Mouse (Mus musculus) R1 (cell line): ENCODE results near the gene Smg9.

Source experiments
- DNase-seq: peaks from one replicate; pipeline ENCODE4 v3.0.0-alpha.2; 2018; ENCODE audit warnings: low read depth, low spot score

The Smg9 gene

GRCm38 (mm10) chr7:24399256-24400081 lies at the start of gene Smg9:
Smg9 (plus strand) TSS chr7:24399619.
- DNase-seq: peak; percentile 99

- DNase-seq: no peak
These were observed 43.8 kb upstream of the Smg9 start for GRCm38 (mm10) chr7:24355646-24356045.

DNA sequence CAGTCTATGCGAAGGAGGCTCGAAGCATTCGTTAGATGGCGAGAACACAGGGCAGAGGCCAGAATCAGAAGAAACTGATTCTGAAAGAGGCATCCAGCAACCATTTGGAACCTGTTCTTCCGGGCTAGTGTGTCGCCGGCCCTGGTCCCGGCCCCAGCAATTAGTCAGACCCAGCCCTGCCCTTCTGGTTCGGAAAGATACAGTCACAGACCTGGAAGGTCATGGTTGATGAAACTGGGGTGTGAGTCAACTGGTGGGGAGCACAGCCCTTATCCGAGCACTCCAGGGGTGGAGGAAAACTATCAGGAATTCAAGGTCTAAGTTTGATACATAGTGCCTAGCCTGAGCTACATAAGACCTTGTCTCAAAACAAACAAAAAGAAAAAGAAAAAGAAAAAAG lies 43.3 kb upstream of the Smg9 start:
- DNase-seq: no peak

DNA sequence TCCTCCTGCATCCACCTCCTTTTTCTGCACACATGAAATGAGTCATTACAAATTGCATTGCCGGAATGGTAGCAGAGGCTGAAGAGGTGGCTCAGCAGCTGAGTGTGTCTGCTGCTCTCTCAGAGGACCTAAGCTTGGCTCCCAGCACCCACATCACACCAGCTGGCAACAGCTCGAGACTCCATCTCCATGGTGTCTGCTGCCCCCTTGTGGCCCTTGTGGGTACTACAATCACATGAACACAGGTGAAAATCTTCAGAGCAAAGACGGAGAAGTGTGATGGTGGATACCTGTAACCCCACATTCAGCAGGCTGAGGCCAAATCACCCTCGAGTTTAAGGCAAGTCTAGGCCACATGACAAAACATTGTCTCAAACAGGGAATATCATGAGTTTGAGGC lies 41.5 kb upstream of the Smg9 start:
- DNase-seq: peak; percentile 67

DNA sequence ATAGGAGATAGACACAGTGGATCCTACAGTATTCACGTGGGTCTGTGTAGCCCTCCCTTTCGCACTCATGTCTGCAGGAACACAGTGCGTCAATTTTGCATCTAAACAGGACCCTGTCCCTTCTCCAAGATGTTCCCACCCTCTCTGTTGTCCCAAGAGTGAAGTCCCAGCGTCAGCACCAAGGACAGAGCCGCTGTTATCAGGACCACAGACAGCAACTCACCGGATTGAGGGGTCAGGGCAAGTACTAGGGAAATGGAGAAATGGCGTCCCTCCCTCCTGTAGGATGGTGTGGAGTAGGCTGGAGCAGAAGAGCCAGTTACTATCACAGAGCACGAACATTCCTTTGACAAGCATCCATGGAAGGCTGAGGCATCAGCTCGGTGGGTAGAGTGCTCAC lies 40.1 kb upstream of the Smg9 start:
- peak; percentile 80 for DNase-seq

GRCm38 (mm10) chr7:24361001-24361400 lies 38.4 kb upstream of the Smg9 start:
- peak; percentile 74 for DNase-seq

DNA sequence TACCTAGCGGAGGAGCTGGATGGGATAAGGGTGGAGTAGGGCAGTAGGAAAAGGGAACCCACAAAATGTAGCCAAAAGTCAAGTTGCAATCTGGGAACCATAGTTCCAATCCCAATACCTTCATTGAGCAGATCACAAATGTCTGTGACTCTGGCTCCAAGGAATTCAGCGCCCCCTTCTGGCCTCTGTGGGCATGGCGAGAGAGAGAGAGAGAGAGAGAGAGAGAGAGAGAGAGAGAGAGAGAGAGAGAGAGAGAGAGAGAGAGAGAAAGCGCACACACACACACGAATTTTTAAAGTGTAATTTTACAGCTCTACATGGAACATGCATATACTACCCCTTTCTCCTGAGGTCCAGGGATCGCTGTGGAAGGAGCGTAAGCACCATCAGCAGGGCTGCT lies 36.2 kb upstream of the Smg9 start:
- DNase-seq: peak; percentile 69

DNA sequence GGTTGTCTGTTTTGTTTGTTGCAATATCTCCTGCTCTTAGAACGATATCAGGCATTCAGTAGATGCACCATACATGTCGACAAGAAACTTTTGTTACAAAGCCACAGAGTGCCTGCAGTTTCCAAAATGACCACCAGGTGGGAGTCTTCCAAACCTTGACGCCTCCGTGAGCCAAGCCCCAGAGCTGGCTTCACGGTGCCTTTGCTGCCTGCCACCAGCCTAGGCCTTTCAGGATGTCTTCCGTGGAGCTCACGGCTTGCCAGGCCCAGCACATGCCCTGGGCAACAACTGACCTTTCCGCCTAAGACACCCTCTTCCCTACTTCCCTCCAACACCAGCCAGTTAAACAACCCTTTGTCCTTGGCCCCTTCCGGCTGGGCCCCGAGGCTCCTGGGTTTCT lies 34.6 kb upstream of the Smg9 start:
- peak; percentile 88 for DNase-seq

DNA sequence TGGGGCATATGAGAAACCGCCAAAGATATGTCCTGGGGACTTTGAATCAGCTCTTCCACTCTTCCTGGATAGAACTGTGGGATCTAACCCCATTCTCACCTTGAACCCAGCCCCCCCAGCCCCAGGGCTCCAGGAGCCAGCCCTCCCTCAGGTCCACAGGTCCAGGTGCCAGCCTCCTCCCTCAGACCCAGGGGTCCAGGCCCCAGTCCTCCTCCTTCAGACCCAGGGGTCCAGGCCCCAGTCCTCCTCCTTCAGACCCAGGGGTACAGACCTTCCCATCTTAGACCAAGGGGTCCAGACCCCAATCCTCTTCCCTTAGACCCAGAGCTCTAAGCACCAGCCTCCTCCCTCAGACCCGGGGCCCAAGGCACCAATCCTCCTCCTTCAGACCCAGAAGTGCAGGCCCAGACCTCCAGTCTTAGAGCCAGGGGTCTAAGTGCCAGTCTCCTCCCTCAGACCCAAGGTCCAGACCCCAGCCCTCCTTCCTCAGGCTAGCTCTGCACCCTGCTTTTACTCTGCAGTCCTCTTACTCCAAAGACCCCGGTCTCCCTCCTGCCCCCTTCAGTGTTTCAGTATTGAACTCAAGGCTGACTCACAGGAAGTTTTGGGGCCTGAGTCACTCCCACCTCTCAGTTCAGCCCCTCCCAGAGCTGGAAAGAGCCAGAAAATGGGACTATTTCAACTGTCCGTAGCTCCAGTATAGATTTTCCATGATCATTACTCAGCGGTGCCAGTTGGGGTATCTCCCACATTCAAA lies 34.0 kb upstream of the Smg9 start:
- no peak for DNase-seq

DNA sequence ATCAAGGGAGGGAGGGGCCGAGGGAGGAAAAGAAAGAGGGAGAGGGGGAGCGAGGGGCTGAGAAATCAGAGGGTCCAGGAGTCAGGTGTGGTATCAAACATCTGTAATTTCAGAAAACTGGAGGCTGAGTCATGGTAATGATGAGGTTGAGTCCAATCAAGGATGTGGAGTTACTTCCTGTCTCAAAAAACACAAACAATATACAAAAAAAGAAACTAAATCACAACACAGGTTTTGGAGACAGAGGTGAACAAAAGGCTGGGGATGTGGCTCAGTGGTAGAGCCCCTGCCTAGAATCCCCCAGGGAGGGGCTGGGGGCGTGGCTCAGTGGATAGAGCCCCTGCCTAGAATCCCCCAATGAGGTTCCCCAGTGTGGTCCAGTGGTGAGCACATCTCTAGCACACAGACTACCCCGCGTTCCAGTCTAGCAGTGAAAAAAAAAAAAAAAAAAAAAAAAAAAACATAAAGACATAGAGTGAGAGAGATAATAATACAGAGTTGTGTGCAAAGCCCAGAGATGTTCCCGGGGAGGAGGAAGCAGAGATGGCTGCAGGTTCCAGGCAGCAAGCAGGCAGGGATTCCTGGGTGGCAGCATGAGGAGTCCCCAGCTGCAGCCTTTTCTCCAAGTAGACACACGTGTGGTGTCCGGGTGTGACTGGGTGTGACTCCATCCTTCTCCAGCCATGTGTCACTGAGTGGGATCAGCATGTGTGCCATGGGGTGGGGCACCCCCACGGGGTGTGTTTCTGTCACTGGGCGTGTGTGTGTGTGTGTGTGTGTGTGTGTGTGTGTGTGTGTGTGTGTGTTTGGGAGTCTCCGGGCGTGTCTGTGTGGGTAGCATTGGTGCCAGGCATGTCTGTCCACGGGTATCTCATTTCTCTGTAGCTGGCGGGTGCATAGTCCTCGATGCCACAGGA lies 32.4 kb upstream of the Smg9 start:
- DNase-seq: no peak

- no peak for DNase-seq
These were observed 31.2 kb upstream of the Smg9 start for GRCm38 (mm10) chr7:24368226-24368625.

GRCm38 (mm10) chr7:24368946-24369345 lies 30.5 kb upstream of the Smg9 start:
- DNase-seq: no peak

GRCm38 (mm10) chr7:24369731-24370541 lies 29.5 kb upstream of the Smg9 start, which contains the start of gene Kcnn4:
Kcnn4 (plus strand) TSS chr7:24370263.
- no peak for DNase-seq

DNA sequence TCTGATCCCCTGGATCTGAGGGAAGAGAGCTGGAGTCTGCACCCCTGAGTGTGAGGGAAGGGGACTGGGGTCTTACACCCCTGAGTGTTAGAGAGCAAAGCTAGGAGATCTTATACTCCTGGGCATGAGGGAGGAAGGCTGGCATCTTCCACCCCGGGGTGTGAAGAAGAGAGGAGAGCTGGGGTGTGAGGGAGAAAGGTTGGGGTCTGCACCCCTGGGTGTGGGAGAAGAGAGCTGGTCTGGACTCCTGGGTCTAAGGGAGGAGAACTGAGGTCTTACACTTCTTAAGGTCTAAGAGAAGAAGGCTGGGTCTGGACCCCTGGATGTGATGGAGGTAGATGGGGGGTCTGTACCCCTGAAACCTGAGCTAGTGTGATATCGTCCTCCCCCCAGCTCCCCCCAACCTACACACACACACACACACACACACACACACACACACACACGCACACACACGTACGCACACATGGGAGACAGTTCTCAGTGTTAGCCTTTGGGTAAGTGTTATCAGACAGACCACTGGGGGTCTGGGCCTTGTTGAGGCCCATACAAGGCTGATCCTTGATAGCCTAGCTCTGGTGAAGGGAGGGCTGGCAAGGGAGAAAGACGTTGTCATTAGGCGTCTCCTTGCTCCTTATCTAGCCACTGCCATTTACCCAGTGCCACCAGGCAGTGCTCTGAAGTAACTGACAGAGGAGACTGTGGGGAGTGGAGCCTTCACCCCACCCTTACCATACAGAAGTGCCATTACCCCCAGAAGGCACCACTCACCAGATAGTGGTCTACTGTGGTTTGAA lies 28.2 kb upstream of the Smg9 start:
- no peak for DNase-seq

- DNase-seq: no peak
These were observed 27.6 kb upstream of the Smg9 start for GRCm38 (mm10) chr7:24371809-24372145.

GRCm38 (mm10) chr7:24372300-24372699 lies 27.1 kb upstream of the Smg9 start:
- DNase-seq: no peak

- DNase-seq: no peak
These were observed 26.6 kb upstream of the Smg9 start for GRCm38 (mm10) chr7:24372786-24373185.

GRCm38 (mm10) chr7:24373538-24374379 lies 25.7 kb upstream of the Smg9 start:
- no peak for DNase-seq

DNA sequence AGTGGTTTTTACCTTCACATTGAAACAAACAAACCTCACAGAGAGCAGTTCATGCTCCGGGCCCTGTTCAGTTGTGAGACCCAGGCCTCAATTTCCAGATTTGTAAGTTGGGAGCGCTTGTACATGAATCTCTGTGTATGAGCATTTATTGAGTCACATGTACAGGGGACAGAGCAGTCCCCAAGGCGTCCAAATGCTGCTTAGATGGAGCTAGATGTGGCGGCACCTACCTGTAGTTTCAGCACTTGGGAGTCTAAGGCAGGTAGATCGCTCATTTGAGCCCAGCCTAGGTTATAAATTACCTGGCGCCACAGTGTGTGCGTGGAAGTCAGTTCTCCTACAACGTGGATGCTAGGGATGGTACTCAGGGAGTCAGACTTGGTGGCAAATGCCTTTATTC lies 23.0 kb upstream of the Smg9 start:
- DNase-seq: no peak
